Mouse (Mus musculus) 3T3-L1 (cell line): ENCODE data around the gene Gm8237.
"Not testable (repeated sequence)": the region's sequence is repeated elsewhere in the genome, so short reads cannot be mapped to it uniquely, and the experiment has no call there.

Source experiments
- DNase-seq: peaks from one replicate; pipeline ENCODE4 v3.0.0-alpha.2; 2015; ENCODE audit warnings: low read depth, low spot score

Gene Gm8237

DNA sequence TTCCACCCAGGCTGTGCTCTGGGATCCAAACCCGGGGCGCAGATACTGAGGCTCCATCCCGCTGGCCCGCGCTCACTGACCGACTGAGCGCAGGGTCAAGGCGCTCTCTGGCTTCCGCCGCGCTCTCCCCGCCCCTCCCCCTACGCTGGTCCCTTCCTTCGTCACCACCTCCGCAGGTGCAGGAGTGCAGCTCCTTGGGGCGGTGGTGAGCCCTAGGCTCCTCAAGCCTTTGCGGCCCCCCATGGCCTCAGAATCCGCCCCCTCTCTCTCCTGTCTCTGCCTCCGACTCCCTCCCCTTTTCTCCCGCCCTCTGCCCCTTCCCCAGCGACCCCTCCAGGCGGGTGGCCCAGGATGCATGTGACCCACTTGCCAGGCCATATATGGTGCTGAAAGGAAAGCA, at the start of gene Gm8237:
Gene Gm8237, minus strand, starts transcription at position 142 of the 400 bp plus-strand sequence.
- DNase-seq, result not testable (repeated sequence)

DNA sequence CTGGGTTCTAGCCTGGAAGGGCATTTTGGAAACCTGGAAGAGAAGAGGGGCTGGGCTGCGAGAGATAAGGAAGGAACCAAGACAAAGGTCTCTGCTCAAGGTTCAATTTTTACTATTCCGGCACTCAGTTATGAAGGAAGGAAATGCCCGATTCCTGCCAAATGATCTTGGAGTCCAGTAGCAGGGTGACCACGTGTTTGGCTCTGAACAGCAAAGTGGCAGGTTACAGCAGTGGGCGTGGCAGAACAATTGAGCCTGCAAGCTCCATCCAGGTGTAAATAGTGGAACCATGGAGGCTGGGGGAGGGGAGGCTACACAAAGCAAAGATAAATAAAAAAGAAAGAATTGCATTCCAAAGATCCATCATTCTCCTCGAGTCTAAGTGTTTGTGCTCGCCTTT, 43.1 kb upstream of the Gm8237 start:
- DNase-seq, result not testable (repeated sequence)

DNA sequence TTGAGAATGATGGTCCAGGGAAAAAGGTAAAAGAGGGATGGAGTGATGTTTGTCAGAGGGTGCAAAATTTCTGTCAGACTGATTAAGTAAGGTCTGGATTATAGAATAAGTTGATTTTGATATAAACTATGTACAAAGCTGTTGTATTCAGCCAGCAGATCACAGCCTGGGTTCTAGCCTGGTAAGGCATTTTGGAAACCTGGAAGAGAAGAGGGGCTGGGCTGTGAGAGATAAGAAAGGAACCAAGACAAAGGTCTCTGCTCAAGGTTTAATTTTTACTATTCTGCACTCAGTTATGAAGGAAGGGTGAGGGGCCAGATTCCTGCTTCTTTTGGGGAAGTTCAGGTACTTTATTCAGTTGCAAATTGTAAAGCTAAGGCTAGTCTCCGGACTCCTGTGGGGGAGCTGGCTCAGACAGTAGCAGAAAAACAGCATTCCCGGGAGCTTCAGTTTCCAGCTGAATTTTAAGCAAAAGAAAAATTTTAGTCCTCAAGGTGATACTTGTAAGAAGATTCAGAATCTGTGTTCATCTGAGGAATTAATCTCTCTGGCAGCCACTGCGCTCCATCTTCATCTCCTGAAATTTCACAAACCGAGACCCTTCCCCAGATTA, 38.3 kb upstream of the Gm8237 start:
- DNase-seq, result not testable (repeated sequence)

DNA sequence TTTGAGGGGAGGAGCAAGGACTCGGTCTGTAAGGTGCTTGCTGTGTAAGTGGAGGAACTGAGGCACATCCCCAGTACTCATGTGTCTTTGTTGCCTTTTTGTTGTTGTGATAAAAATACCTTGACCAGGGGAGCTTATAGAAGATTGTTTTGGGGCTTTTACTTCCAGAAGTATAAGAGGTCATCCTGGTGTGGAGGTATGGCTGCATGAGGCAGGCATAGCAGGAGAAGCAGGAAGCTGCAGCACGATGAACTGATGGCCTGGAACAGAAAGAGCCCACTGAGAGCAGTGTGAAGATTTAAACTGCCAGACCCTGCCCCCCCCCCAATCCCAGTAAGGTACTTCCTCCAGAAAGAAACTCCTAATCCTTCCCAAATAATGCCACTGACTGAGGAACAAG, 33.5 kb upstream of the Gm8237 start:
- not testable (repeated sequence) for DNase-seq

DNA sequence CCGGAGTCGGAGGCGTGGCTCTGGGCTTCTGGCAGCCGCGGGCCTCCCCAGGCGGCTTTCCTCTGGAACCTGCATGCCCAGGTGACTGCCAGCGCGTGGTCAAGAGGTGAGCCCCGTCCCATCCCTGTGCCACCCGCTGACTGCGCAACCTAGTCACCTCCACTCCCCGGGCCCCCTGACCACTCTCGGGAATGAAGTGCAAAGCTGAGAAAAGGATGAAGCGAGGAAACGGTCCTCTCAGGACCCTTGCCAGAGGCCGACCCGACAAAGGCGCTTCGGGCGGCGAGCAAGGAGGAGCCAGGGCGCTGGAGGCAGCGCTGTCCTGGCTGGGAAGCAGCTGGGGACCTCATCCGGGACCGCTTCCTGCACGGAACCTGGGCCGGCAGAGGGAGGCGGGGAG, 391 bp downstream of the Gm8237 start:
- not testable (repeated sequence) for DNase-seq

DNA sequence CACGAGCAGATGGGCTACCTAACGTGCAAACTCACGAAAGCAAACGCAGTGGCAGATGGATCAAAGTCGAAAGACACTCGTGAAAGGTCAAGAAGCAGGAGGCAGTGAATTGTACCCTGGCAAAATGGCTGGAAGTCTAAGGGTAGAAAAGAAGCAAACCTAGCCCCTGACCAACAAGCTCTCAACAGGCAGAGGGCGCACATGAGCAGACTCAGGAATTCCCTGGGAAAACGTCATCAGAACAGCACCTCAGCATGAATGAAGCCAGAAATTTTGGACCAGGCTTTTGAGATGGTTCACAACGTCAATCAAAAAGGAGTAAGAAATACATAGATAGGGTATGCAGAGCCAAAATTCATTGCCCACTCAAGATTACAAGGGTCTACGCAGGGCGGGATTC, 1.0 kb downstream of the Gm8237 start:
- not testable (repeated sequence) for DNase-seq

DNA sequence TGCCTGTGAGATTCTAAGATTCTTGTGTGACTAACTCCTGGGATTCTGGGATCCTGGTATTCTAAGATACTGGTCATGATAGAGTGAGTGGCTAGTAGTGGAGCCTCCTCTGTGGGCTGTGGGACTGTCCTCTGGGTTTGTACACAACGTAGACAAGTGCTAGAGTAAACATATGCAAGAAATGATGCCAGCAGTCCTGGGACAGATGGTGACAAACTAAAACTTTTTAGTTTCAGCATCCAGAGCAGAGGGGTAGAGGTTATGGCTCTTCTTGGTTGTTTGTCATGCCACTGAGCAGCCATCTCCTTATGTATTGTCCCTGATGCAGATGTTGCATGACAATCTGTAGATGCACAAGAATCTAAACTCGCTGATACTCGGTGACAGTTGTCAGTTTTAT, 24.3 kb downstream of the Gm8237 start:
- DNase-seq, result not testable (repeated sequence)

DNA sequence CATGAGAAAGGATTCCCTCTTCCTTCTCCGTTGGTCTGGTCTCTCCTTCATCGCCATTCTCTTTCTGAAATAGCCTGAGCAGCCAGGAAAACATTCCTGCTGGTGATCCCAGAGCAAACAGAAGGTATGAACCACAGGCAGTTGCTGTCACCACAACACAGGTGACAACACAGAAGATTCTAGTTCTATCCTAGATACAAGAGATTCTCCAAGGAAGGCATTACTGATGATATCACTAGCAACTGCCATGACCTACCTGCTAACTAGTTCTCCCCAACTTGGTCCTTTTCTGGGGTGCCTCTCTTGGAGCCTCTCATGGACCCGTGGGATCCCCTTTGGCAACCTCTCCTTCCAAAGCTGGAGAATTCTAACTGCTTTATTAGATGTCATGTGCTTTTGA, 50.0 kb downstream of the Gm8237 start, which contains the start of gene Gm3424:
Gene Gm3424, minus strand, starts transcription at position 101 of the 400 bp plus-strand sequence.
- DNase-seq, result not testable (repeated sequence)

DNA sequence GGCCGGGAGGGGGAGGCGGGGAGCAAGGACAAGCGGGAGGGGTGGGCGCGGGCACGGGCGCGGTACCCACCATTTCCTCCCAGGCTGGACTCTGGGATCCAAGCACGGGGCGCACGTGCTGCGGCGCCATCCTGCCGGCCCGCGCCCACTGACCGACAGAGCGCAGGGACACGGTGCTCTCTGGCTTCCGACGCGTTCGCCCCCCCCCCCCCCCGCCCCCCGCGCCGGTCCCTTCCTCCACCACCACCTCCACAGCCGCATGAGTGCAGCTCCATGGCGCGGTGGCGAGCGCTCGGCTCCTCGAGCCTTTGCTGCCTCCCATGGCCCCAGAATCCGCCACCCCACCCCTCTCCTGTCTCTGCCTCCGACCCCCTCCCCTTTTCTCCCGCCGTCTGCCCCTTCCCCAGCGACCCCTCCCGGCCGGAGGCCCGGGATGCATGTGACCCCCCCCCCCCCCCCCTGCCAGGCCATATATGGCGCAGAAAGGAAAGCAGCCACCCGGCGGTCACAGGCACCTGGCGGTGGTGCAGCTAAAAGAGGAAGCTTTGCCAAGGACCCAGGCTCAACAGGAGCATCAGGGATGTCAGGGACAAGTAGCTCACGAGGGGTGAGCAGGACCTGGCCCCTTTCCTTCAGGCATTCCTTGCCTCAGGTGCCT, 67.4 kb downstream of the Gm8237 start:
- not testable (repeated sequence) for DNase-seq
